Mouse (Mus musculus) bone marrow, adult 2 months (tissue): ENCODE measurements at regions not wholly inside any gene's neighbourhood (a gene's known extent, or its start where the extent isn't known, plus 50 kb on each side); places are given as distances from the start of the nearest gene placed in this dataset.
"Not testable (repeated sequence)": the region's sequence is repeated elsewhere in the genome, so short reads cannot be mapped to it uniquely, and the experiment has no call there.

ENCODE experiments used
- H3K27ac ChIP-seq: fragments of 200-500 bp; 2 replicates; pipeline ENCODE4 v1.5.1; 2012; ENCODE audit warnings: low read depth, mild to moderate bottlenecking, control low read depth, inconsistent platforms, low read length; ENCODE audit not compliant: control insufficient read depth, poor library complexity, insufficient read depth
- H3K4me1 ChIP-seq: fragments of 200-500 bp; 2 replicates; pipeline ENCODE4 v1.6.1; 2011; ENCODE audit warnings: low read length; ENCODE audit not compliant: control insufficient read depth, insufficient read depth
- H3K4me3 ChIP-seq: fragments of 200-500 bp; replicated peaks from 2 replicates; pipeline ENCODE3; 2011; ENCODE audit warnings: mild to moderate bottlenecking, low read depth, low read length, control low read depth; ENCODE audit not compliant: control insufficient read depth
- CTCF ChIP-seq: fragments of 200-500 bp; IDR thresholded peaks from 2 replicates; pipeline ENCODE4 v1.5.1; 2011; ENCODE audit warnings: low read length, control low read depth; ENCODE audit not compliant: control insufficient read depth, insufficient read depth
- POLR2A ChIP-seq: fragments of 200-500 bp; IDR thresholded peaks from 2 replicates; pipeline ENCODE4 v1.6.1; 2011; ENCODE audit warnings: low read depth, mild to moderate bottlenecking, control low read depth, low read length, borderline replicate concordance; ENCODE audit not compliant: control insufficient read depth
- WGBS: fragments of 180-500 bp; shearing (Covaris S2); methylation state at CpG from one replicate; pipeline ENCODE4 v1.1.7; 2018; 5-methylcytosine and 5-hydroxymethylcytosine counted together

DNA sequence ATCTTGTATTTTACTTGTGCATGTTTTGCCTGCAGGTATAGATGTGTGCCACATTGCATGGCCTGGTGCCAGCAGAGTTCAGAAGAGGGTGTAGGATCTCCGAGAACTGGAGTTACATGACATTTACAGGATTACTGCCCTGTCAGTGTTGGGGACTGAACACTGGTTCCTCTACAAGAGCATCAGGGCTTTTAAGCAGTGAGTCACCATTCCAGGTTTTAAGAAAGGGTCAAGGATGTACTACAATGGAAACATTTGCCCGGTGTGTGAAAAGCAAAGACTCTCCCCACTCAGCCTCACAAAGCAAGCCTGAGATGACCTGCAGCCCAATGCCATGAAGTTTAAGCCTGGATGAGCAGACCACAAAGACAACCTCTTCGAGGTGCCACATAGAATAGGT is 137.0 kb downstream of the Srek1 start:
- TF ChIP-seq POLR2A (no peak), CTCF (no peak)

DNA sequence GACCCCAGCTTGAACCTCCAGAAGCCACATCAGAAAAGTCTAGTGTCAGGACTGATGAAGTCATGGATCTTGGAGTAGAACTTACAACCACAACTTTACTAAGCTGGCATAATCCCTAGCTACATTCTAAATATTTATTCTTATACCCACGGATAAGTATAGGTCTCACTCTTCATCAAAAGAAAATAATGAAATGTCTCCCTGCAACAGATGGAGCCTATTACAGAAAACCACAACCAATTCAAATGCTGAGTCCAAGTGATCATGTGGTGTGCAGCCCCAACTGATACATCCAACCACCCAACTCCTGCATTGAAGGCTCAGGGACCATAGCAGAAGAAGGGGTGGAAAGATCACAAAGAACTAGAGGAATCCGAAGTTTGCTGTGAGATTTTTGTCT is 137.8 kb downstream of the Srek1 start:
- no peak for TF ChIP-seq CTCF
- no peak for TF ChIP-seq POLR2A
- no peaks in the 10 kb centered on the region for H3K4me1 ChIP-seq
- no peak overlapping the region for H3K4me3 ChIP-seq
- no peak overlapping the region for H3K27ac ChIP-seq
- WGBS = 74% methylated on average over 2 of the region's 2 CpGs

More for the DNA sequence above, 137.0 kb downstream of the Srek1 start:
- no peak overlapping the region for H3K27ac ChIP-seq
- H3K4me1 ChIP-seq = no peaks in the 10 kb centered on the region
- 73% methylated on average over 3 of the region's 3 CpGs for WGBS
- no peak overlapping the region for H3K4me3 ChIP-seq

DNA sequence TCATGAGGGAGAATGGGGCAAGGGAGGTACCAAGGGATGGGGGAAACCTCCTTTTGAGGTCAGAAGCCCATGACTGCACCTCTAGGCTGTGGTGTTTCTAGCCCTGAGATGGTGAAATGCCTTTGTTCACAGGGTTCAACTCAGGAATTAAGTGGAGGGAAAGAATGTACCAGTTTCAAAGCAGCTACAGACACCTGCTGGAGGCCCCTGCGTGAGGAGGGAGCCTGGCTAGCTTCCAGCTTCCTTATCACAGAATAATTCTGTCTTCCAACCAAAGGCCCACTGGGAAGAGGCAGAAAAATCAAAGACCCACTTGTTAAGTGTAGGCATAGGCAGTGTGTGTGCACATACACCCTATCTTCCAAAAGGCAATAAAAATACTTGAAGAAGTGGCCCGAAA is 150.6 kb downstream of the Srek1 start:
- no peak overlapping the region for H3K27ac ChIP-seq
- H3K4me3 ChIP-seq = no peak overlapping the region
- no peaks in the 10 kb centered on the region for H3K4me1 ChIP-seq
- no peak for TF ChIP-seq POLR2A
- no peak for TF ChIP-seq CTCF
- WGBS = 70% methylated on average over 2 of the region's 2 CpGs

DNA sequence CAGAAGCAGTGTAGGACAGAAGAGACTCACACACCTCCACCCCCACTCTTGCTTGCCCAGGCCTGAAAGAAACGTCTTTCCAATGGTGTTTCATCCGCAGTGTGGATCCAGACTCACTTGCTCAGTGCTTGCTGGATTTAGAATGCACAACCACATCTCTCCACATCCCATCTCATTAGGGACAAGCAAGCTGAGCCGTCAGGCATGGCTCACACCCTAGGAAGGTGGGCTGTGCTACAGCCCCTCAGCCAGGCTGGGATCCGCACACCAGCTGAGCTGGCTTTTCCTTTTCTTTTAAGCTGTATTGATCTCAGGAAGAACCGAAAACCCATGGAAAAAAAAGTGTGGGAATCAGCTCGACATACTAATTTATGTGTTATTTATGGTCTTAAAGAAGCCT is 151.1 kb downstream of the Srek1 start:
- WGBS = 78% methylated on average over 6 of the region's 6 CpGs
- H3K4me3 ChIP-seq = no peak overlapping the region
- TF ChIP-seq CTCF = no peak
- TF ChIP-seq POLR2A = no peak
- H3K27ac ChIP-seq = no peak overlapping the region
- no peaks in the 10 kb centered on the region for H3K4me1 ChIP-seq

DNA sequence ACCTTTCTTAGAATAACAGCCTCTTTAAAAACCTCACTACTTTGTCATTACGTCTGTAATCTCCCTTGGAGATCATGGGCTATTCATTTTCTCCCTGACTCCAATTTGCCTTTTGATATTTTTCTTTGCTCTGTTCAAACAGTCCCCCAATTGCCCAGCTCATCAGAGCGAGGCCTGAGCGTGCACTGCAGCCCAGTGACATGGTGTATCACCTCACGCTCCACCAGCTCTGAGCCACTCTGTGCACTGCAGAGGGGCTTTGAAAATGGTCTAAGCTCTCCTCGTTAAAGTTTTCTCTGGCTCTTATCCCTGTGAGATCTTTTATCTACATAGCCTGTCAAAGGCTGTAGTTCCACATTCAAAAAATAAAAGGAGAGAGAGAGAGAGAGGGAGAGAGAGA is 152.1 kb downstream of the Srek1 start:
- TF ChIP-seq CTCF (no peak), POLR2A (no peak)
- Histone ChIP-seq H3K4me1 (no peaks in the 10 kb centered on the region), H3K4me3 (no peak overlapping the region), H3K27ac (no peak overlapping the region)
- WGBS = 65% methylated on average over 5 of the region's 5 CpGs

DNA sequence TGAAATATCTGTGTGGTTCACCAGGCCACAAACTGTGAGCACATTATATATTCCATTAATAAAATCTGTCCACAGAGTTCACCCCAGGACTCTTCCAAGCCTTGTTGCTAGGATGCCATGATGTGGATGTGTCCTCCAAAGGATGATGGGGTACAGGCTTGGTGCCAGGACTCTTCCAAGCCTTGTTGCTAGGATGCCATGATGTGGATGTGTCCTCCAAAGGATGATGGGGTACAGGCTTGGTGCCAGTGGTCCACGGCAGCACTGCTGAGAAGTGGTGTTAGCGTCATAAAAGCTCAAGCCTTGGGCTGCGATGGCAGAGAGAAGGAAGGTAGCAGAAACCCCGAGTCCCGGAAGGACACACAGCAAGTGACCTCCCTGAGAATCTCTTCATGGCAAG is 153.4 kb downstream of the Srek1 start:
- not testable (repeated sequence) for H3K4me3 ChIP-seq, H3K27ac ChIP-seq
- 75% methylated on average over 5 of the region's 5 CpGs for WGBS

DNA sequence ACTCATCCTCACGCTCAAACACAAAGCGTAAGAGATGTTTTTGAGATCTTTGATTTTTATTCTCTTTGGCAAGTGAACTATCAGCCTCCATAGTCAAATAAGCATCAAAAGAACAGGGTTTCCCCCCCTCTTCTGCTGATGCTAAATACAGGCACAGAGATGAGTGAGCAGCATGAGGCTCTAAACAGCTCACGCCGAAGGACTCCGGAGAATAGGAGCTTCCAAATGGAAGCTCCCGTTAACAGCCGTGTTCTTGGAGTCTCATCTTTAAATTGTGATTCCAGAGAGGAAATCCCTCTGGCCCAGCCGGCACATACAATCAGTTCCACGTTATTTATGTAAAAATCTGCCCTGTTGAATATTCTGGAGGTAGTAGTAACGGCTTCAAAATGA is 161.1 kb downstream of the Srek1 start:
- H3K27ac ChIP-seq = no peak overlapping the region
- no peak for TF ChIP-seq POLR2A
- no peak for TF ChIP-seq CTCF
- WGBS = 85% methylated on average over 10 of the region's 10 CpGs
- no peak overlapping the region for H3K4me3 ChIP-seq
- no peaks in the 10 kb centered on the region for H3K4me1 ChIP-seq

More for the DNA sequence above, 153.4 kb downstream of the Srek1 start:
- not testable (repeated sequence) for H3K4me1 ChIP-seq

DNA sequence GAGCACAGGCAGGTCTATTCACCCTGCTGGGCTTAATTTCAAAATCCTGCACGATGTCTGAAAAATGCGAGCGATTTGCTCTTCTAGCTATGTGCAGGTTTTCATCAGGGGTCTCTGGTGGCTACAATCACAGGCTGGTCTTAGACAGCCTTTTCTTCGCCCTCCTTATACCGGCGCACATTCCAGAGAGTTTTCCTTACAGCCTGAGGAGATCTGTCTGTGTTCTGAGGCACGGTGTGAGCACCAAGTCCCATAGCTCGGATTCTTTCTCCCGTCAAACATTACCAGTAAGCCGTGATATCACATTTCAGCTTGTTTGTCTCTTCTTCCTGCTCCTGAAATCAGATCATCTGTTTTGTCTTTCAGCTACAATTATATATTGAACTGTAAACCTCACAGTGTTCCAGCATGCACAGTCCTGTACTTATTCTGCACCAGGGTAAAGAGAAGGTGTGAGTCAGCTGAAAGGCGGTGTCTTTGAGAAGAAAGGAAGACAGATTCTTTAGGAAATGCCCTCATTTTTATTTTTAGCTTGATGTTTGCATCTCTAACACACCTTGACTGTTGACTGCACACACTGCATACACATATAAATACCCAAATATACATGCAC is 161.6 kb downstream of the Srek1 start:
- Histone ChIP-seq H3K27ac (no peak overlapping the region), H3K4me3 (no peak overlapping the region), H3K4me1 (no peaks in the 10 kb centered on the region)
- WGBS = 80% methylated on average over 11 of the region's 11 CpGs
- TF ChIP-seq CTCF = no peak
- no peak for TF ChIP-seq POLR2A

DNA sequence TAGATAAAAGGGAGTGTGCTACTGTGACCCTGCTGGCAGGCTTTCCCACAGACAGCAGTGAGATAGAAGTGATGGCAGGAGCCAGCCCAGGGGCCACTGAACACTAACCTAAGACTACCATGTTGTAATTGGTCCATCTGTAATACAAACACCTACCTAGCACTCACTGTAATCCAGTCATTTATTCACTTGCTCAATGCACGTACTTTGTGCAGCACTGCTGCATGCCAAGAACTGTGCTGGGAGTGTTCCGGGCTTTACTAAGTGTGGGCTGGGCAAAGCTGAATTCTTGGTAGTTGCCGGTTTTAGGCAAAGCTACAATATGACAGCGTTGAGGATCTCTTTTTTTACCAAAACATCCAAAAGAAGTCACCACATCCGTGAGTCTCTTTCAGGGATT is 172.1 kb downstream of the Srek1 start:
- Histone ChIP-seq H3K4me1 (no peaks in the 10 kb centered on the region), H3K4me3 (no peak overlapping the region), H3K27ac (no peak overlapping the region)
- 81% methylated on average over 5 of the region's 5 CpGs for WGBS
- TF ChIP-seq POLR2A = no peak
- TF ChIP-seq CTCF = no peak
